Mouse (Mus musculus) heart, embryonic 14.5 days (tissue): ENCODE measurements around the gene Ankmy1. TPM values are rescaled to one million over a fixed set of nuclear protein-coding genes. Genes with fewer than 3 reads are reported as not detected.

Source experiments
- ATAC-seq: fragments of 200-750 bp; cut with Nextera tagmentation; 2 replicates; pipeline ENCODE4 v1.8.0; 2017; ENCODE audit warnings: low read depth, moderate TSS enrichment; ENCODE audit not compliant: insufficient number of reproducible peaks, insufficient read depth, low FRiP score
- H3K27ac ChIP-seq, 2 experiments: fragments of 200-500 bp in 1 of 2; fragments of 300-500 bp in 1 of 2; sonication (generic) in 1 of 2; replicated peaks in 1 of 2; 2 replicates each; pipeline ENCODE4 v1.5.1; 2012 to 2014; ENCODE audit warnings: low read depth in 2 of 2, low read length in 2 of 2, control low read depth in 1 of 2, mild to moderate bottlenecking in 1 of 2, mixed read lengths in 1 of 2; ENCODE audit not compliant: control insufficient read depth in 1 of 2, insufficient read depth in 1 of 2
- H3K27me3 ChIP-seq: fragments of 300-500 bp; sonication (generic); 2 replicates; pipeline ENCODE4 v1.6.1; 2014; ENCODE audit warnings: mild to moderate bottlenecking, low read length, control low read depth; ENCODE audit not compliant: control insufficient read depth, insufficient read depth
- H3K36me3 ChIP-seq: fragments of 300-500 bp; sonication (generic); 2 replicates; pipeline ENCODE4 v1.6.1; 2014; ENCODE audit warnings: mild to moderate bottlenecking, control low read depth, low read length, mixed read lengths; ENCODE audit not compliant: control insufficient read depth, insufficient read depth
- H3K4me1 ChIP-seq, 2 experiments: fragments of 200-500 bp in 1 of 2; fragments of 300-500 bp in 1 of 2; sonication (generic) in 1 of 2; 2 replicates each; pipeline ENCODE4 v1.6.1; 2012 to 2014; ENCODE audit warnings: low read length in 2 of 2, control low read depth in 1 of 2, mixed read lengths in 1 of 2; ENCODE audit not compliant: control insufficient read depth in 2 of 2, insufficient read depth in 2 of 2
- H3K4me2 ChIP-seq: fragments of 300-500 bp; sonication (generic); 2 replicates; pipeline ENCODE4 v1.6.1; 2014; ENCODE audit warnings: mild to moderate bottlenecking, low read length
- H3K4me3 ChIP-seq, 2 experiments: fragments of 200-500 bp in 1 of 2; fragments of 300-500 bp in 1 of 2; sonication (generic) in 1 of 2; 2 replicates each; pipeline ENCODE4 v1.5.1; 2012 to 2014; ENCODE audit warnings: low read length in 2 of 2, mild to moderate bottlenecking in 2 of 2, control low read depth in 1 of 2, low read depth in 1 of 2, moderate library complexity in 1 of 2; ENCODE audit not compliant: control insufficient read depth in 1 of 2, insufficient read depth in 1 of 2
- H3K9ac ChIP-seq: fragments of 300-500 bp; sonication (generic); 2 replicates; pipeline ENCODE4 v1.6.1; 2014; ENCODE audit warnings: mild to moderate bottlenecking, low read length
- H3K9me3 ChIP-seq: fragments of 300-500 bp; sonication (generic); 2 replicates; pipeline ENCODE4 v1.6.1; 2016; ENCODE audit warnings: low read length, control low read depth; ENCODE audit not compliant: control insufficient read depth
- WGBS: fragments of 180-500 bp; shearing (Covaris S2); extraction: QIAGEN DNeasy Blood & Tissue Kit; methylation state at CpG from one replicate; pipeline ENCODE4 v1.1.7; 2014; 5-methylcytosine and 5-hydroxymethylcytosine counted together
- polyA plus RNA-seq: library from polyadenylated mRNA; unstranded; fragments of >200 nt; fragmentation: Nextera tagmentation; extraction: Ambion mirVana; gene quantifications from 2 replicates; pipeline ENCODE4 v1.2.1, GENCODE M21; 2014

Ankmy1 gene
- polyA plus RNA-seq, 1 experiment from 2014 or later: 0.89 TPM

- 78% methylated on average over 2 of the region's 2 CpGs for WGBS
- Histone ChIP-seq H3K9ac (no peak overlapping the region), H3K4me1 (peaks cover 0 to 6% of the 10 kb centered on the region in 2 experiments; a peak in 1 of 4 replicates), H3K9me3 (no peaks in the 10 kb centered on the region), H3K27ac (no peak overlapping the region), H3K27me3 (0 out of 2 replicates have a peak, but pooled peaks cover 3% of the 10 kb centered on the region), H3K4me2 (no peak overlapping the region), H3K36me3 (no peaks in the 10 kb centered on the region), H3K4me3 (no peak overlapping the region)
- no peak for ATAC-seq
Measured at GRCm38 (mm10) chr1:92869985-92870384, 32.7 kb downstream of the Ankmy1 start.

DNA sequence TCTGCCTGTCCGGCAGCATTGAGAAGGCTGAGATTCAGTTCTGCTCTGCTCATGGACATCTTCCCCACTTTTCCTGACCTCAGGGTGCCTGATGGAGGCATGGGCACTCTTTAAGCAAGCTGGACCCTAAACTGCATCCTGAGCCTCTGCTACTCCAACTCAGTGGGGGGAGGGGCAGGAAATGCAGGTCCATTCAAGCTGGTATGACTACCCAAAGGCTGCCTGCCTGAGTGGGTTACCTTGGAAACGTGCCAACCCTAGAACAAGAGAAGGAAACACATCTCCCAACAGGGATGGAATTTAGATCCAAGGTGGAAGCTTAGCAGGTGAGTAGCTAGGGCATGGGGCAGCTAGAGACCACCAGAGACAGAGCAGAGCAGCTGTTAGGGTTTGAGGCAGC, 36.5 kb downstream of the Ankmy1 start:
- Histone ChIP-seq H3K27me3 (no peaks in the 10 kb centered on the region), H3K4me3 (no peak overlapping the region), H3K4me2 (no peak overlapping the region), H3K27ac (no peak overlapping the region), H3K9ac (no peak overlapping the region), H3K9me3 (no peaks in the 10 kb centered on the region), H3K4me1 (peaks cover 0 to 6% of the 10 kb centered on the region in 2 experiments; a peak in 1 of 4 replicates), H3K36me3 (no peaks in the 10 kb centered on the region)
- ATAC-seq: no peak
- WGBS: 54% methylated on average over 2 of the region's 2 CpGs

DNA sequence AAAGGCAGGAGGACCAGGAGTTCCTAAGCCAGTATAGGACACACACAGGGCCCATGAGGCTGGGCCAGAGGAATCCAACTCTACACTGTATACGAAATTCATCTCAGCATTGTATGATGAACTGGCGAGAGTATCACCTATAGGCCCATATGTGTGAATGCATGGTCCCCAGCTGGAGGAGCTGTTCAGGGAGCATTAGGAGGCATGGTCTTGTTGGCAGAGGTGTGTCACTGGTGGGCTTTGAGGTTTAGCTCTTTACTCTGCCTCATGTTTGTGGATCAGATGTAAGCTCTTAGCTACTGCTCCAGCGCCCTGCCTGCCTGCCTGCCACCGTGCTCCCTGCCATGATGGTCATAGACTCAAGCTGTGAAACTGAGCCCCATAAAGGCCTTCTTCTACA, 39.4 kb downstream of the Ankmy1 start:
- H3K27ac ChIP-seq: no peak overlapping the region
- H3K27me3 ChIP-seq: no peaks in the 10 kb centered on the region
- peaks cover 0 to 6% of the 10 kb centered on the region in 2 experiments; a peak in 1 of 4 replicates for H3K4me1 ChIP-seq
- H3K9ac ChIP-seq: no peak overlapping the region
- H3K4me3 ChIP-seq: no peak overlapping the region
- peaks cover 18% of the 10 kb centered on the region for H3K36me3 ChIP-seq
- no peak for ATAC-seq
- no peaks in the 10 kb centered on the region for H3K9me3 ChIP-seq
- no peak overlapping the region for H3K4me2 ChIP-seq
- WGBS: 82% methylated on average over 4 of the region's 4 CpGs

- Histone ChIP-seq H3K4me3 (no peak overlapping the region), H3K27me3 (no peaks in the 10 kb centered on the region), H3K27ac (no peak overlapping the region), H3K9me3 (no peaks in the 10 kb centered on the region), H3K4me1 (peaks cover 0 to 6% of the 10 kb centered on the region in 2 experiments; a peak in 1 of 4 replicates), H3K9ac (no peak overlapping the region), H3K4me2 (no peak overlapping the region), H3K36me3 (peaks cover 35% of the 10 kb centered on the region)
- ATAC-seq: no peak
- 67% methylated on average over 6 of the region's 6 CpGs for WGBS
Measured at GRCm38 (mm10) chr1:92861503-92861902, 41.2 kb downstream of the Ankmy1 start.

DNA sequence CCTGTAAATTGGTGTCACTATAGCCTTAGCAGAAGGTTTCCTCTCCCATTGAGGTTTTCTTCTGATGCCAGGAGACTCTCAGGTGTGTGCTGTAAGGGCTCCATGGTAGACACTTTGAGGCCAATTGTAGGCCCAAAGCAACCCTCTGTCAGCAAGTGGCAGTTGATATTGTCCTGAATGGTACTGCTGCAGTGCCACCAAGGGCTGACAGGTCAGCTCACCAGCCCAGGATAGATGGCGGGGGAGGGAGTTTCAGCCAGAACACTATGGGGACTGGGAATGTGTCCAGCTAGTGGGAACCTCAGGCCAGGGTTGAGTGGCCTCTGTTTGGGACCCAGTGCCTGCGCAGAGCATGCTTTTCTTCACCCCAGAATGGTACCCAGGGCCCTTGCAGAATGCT, 50.3 kb downstream of the Ankmy1 start:
- Histone ChIP-seq H3K27ac (0 out of 4 replicates have a peak overlapping the region, but pooled peaks of 1 of the 2 experiments have one; percentile 46), H3K27me3 (peaks cover under 1% of the 10 kb centered on the region), H3K9ac (no peak overlapping the region)

GRCm38 (mm10) chr1:92849938-92850574, 52.6 kb downstream of the Ankmy1 start:
- Histone ChIP-seq H3K36me3 (peaks cover 20% of the 10 kb centered on the region), H3K27me3 (peaks cover 7% of the 10 kb centered on the region), H3K9me3 (no peaks in the 10 kb centered on the region), H3K9ac (no peak overlapping the region), H3K4me1 (peaks cover 24 to 37% of the 10 kb centered on the region in 2 experiments), H3K4me2 (no peak overlapping the region), H3K27ac (no peak overlapping the region), H3K4me3 (no peak overlapping the region)
- 76% methylated on average over 13 of the region's 13 CpGs for WGBS
- no peak for ATAC-seq

More for the DNA sequence above, 50.3 kb downstream of the Ankmy1 start:
- Histone ChIP-seq H3K4me2 (no peak overlapping the region), H3K36me3 (peaks cover 42% of the 10 kb centered on the region), H3K4me3 (no peak overlapping the region), H3K9me3 (no peaks in the 10 kb centered on the region), H3K4me1 (peaks cover 22 to 42% of the 10 kb centered on the region in 2 experiments)
- WGBS: 56% methylated on average over 2 of the region's 2 CpGs
- no peak for ATAC-seq

- Histone ChIP-seq H3K9me3 (no peaks in the 10 kb centered on the region), H3K9ac (no peak overlapping the region), H3K36me3 (peaks cover 15% of the 10 kb centered on the region), H3K27ac (no peak overlapping the region), H3K27me3 (peaks cover 7% of the 10 kb centered on the region), H3K4me3 (no peak overlapping the region), H3K4me2 (no peak overlapping the region), H3K4me1 (peaks cover 24 to 37% of the 10 kb centered on the region in 2 experiments)
- ATAC-seq: no peak
- WGBS: 75% methylated on average over 2 of the region's 2 CpGs
Measured at GRCm38 (mm10) chr1:92849491-92849890, 53.2 kb downstream of the Ankmy1 start.
